Mouse (Mus musculus): ENCODE results near the gene Tmem169. TPM values are rescaled to one million over a fixed set of nuclear protein-coding genes. Genes with fewer than 3 reads are reported as not detected.
"Not testable (repeated sequence)": the region's sequence is repeated elsewhere in the genome, so short reads cannot be mapped to it uniquely, and the experiment has no call there.

Tmem169 gene
- polyA plus RNA-seq (2014; fragmentation: Nextera tagmentation; extraction: Ambion mirVana): 14.2 and 14.4 TPM in 2 replicates

GRCm38 (mm10) chr1:72283992-72284485, at the start of gene Tmem169, which contains the start of gene Pecr:
TSS of gene Tmem169 (plus strand) at chr1:72284369.
TSS of gene Pecr (minus strand) at chr1:72284314.
- peak within 1 kb of the TSS; percentile 51; the same call in 1 of the 2 replicates for H3K27ac ChIP-seq (ENCODE audit: low read depth, low read length)
- under 1% methylated on average over 30 of the region's 30 CpGs for WGBS
- peaks cover 18% of the 10 kb centered on the region for H3K4me1 ChIP-seq (ENCODE audit: control insufficient read depth, insufficient read depth, low read length)
- ATAC-seq (ENCODE audit: low FRiP score) (peak; percentile 98), DNase-seq (ENCODE audit: low spot score, missing footprints) (peak; percentile 100)
- peak within 1 kb of the TSS; percentile 46 for H3K4me3 ChIP-seq (ENCODE audit: low read depth, low read length)
- H3K9ac ChIP-seq (ENCODE audit: low read length): peak within 1 kb of the TSS; percentile 64
- peak within 1 kb of the TSS; percentile 67 for H3K4me2 ChIP-seq
- H3K9me3 ChIP-seq (ENCODE audit: control insufficient read depth, low read length): no peaks in the 10 kb centered on the region
- H3K36me3 ChIP-seq (ENCODE audit: control insufficient read depth, insufficient read depth, low read length): no peaks in the 10 kb centered on the region
- H3K27me3 ChIP-seq (ENCODE audit: control insufficient read depth, insufficient read depth, low read length): no peaks in the 10 kb centered on the region; the same call in 1 of the 2 replicates

GRCm38 (mm10) chr1:72236363-72237006, 47.7 kb upstream of the Tmem169 start:
- H3K27ac ChIP-seq (ENCODE audit: low read depth, low read length); H3K9me3 ChIP-seq (ENCODE audit: control insufficient read depth, low read length); H3K4me1 ChIP-seq (ENCODE audit: control insufficient read depth, insufficient read depth, low read length); H3K36me3 ChIP-seq (ENCODE audit: control insufficient read depth, insufficient read depth, low read length); H3K27me3 ChIP-seq (ENCODE audit: control insufficient read depth, insufficient read depth, low read length): not testable (repeated sequence)
- H3K4me2 ChIP-seq: peak overlapping the region; percentile 51
- peak overlapping the region; percentile 43 for H3K4me3 ChIP-seq (ENCODE audit: low read depth, low read length)
- DNase-seq (ENCODE audit: low spot score, missing footprints) (peak; percentile 97), ATAC-seq (ENCODE audit: low FRiP score) (peak; percentile 86)
- WGBS: under 1% methylated on average over 35 of the region's 50 CpGs
- H3K9ac ChIP-seq (ENCODE audit: low read length): peak overlapping the region; percentile 46

DNA sequence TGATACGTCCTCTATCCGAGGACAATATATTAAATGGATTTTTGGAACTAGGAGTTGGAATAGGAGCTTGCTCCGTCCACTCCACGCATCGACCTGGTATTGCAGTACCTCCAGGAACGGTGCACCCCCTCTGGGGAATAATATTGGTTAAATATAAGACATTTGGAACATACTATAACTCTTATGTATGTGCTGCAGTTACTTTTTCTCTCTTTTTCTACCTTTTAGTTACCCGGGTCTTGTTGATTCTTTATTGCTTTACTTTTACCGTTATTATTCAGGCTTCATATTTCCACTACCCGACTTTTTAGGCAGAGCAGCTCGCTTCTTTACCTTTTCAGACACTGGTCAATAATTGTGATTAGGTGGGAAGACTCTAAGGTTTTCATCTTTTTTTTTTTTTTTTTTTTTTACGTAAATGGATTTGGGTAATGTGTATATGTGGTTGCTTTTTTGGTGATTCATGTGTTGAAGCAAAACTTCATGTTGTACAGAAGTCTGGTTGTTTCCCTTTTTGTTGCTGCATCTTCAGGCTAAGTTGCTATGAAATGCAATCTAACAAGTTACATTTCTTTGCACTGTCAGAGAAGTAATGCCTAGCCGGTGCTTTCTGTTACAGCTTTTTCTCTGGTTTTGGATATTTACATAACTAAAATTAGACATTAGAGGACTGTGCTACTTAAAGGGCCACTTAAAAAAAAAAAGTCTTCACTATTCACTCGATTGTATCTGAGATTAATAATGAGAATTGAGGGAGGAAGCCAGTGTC, 47.0 kb upstream of the Tmem169 start:
- Histone ChIP-seq H3K4me2 (peak overlapping the region; percentile 33), H3K27me3 (ENCODE audit: control insufficient read depth, insufficient read depth, low read length) (no peaks in the 10 kb centered on the region), H3K9me3 (ENCODE audit: control insufficient read depth, low read length) (no peaks in the 10 kb centered on the region), H3K4me1 (ENCODE audit: control insufficient read depth, insufficient read depth, low read length) (0 out of 2 replicates have a peak, but pooled peaks cover 3% of the 10 kb centered on the region), H3K9ac (ENCODE audit: low read length) (no peak overlapping the region), H3K27ac (ENCODE audit: low read depth, low read length) (no peak overlapping the region), H3K36me3 (ENCODE audit: control insufficient read depth, insufficient read depth, low read length) (no peaks in the 10 kb centered on the region), H3K4me3 (ENCODE audit: low read depth, low read length) (0 out of 2 replicates have a peak overlapping the region, but pooled peaks have one; percentile 10)
- ATAC-seq (ENCODE audit: low FRiP score) (peak; percentile 67), DNase-seq (ENCODE audit: low spot score, missing footprints) (peak; percentile 80)
- WGBS: 7% methylated on average over 11 of the region's 13 CpGs

- H3K9ac ChIP-seq (ENCODE audit: low read length): no peak overlapping the region
- no peak for ATAC-seq (ENCODE audit: low FRiP score)
- H3K4me3 ChIP-seq (ENCODE audit: low read depth, low read length): no peak overlapping the region
- DNase-seq (ENCODE audit: low spot score, missing footprints): peak; percentile 82
- no peaks in the 10 kb centered on the region for H3K27me3 ChIP-seq (ENCODE audit: control insufficient read depth, insufficient read depth, low read length)
- 70% methylated on average over 10 of the region's 10 CpGs for WGBS
- no peaks in the 10 kb centered on the region for H3K36me3 ChIP-seq (ENCODE audit: control insufficient read depth, insufficient read depth, low read length)
- no peak overlapping the region for H3K27ac ChIP-seq (ENCODE audit: low read depth, low read length)
- no peak overlapping the region for H3K4me2 ChIP-seq
- no peaks in the 10 kb centered on the region for H3K9me3 ChIP-seq (ENCODE audit: control insufficient read depth, low read length)
- 0 out of 2 replicates have a peak, but pooled peaks cover 3% of the 10 kb centered on the region for H3K4me1 ChIP-seq (ENCODE audit: control insufficient read depth, insufficient read depth, low read length)
Measured at GRCm38 (mm10) chr1:72238016-72238580, 46.1 kb upstream of the Tmem169 start.

DNA sequence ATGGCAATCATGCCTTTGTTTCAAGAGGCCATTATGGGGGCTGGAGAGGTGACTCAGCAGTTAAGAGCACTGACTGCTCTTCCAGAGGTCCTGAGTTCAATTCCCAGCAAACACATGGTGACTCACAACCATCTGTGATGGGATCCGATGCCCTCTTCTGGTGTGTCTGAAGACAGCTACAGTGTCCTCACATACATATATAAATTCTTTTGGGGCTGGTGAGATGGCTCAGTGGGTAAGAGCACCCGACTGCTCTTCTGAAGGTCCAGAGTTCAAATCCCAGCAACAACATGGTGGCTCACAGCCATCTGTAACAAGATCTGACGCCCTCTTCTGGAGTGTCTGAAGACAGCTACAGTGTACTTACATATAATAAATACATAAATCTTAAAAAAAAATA, 45.1 kb upstream of the Tmem169 start:
- ATAC-seq (ENCODE audit: low FRiP score); H3K9ac ChIP-seq (ENCODE audit: low read length); H3K9me3 ChIP-seq (ENCODE audit: control insufficient read depth, low read length); H3K27ac ChIP-seq (ENCODE audit: low read depth, low read length); H3K36me3 ChIP-seq (ENCODE audit: control insufficient read depth, insufficient read depth, low read length); H3K4me1 ChIP-seq (ENCODE audit: control insufficient read depth, insufficient read depth, low read length); H3K4me2 ChIP-seq; H3K4me3 ChIP-seq (ENCODE audit: low read depth, low read length); H3K27me3 ChIP-seq (ENCODE audit: control insufficient read depth, insufficient read depth, low read length): not testable (repeated sequence)
- peak; percentile 19 for DNase-seq (ENCODE audit: low spot score, missing footprints)
- WGBS: 87% methylated on average over 3 of the region's 3 CpGs

- Histone ChIP-seq H3K9ac (ENCODE audit: low read length) (no peak overlapping the region), H3K4me1 (ENCODE audit: control insufficient read depth, insufficient read depth, low read length) (0 out of 2 replicates have a peak, but pooled peaks cover 3% of the 10 kb centered on the region), H3K4me3 (ENCODE audit: low read depth, low read length) (no peak overlapping the region), H3K36me3 (ENCODE audit: control insufficient read depth, insufficient read depth, low read length) (no peaks in the 10 kb centered on the region), H3K27ac (ENCODE audit: low read depth, low read length) (no peak overlapping the region), H3K27me3 (ENCODE audit: control insufficient read depth, insufficient read depth, low read length) (no peaks in the 10 kb centered on the region), H3K9me3 (ENCODE audit: control insufficient read depth, low read length) (no peaks in the 10 kb centered on the region), H3K4me2 (no peak overlapping the region)
- WGBS: 87% methylated on average over 5 of the region's 5 CpGs
- ATAC-seq (ENCODE audit: low FRiP score) (no peak), DNase-seq (ENCODE audit: low spot score, missing footprints) (peak; percentile 41)
Measured at GRCm38 (mm10) chr1:72242581-72243143, 41.5 kb upstream of the Tmem169 start.

DNA sequence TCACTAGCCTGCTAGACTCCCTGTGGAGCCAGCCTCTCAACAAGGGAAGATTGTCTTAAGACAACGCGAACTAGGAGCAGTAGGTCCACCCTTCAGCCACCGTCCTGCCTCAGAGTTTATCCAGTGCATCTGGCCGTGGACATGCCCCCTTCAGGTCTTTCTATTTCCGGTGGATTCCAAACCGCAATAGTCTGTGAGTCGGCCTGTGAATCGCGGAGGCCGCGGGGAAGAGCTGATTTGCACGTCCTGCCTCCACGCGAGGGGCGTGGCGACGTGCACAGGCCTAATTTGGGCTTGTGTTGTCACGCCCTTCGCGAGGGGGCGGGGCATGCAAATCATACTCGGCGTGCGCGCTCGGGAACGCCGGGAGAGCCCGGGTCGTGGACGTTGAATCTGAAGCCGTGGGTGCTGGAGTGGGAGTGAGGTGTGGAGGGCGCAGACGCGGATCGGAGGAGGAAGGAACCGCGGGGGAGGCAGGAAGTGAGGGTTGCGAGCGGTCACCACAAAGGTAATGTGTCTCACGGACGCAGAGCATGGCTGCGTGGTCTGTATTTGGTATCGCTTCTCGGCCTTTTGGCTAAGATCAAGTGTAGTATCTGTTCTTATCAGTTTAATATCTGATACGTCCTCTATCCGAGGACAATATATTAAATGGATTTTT, 40.4 kb upstream of the Tmem169 start:
- H3K27me3 ChIP-seq (ENCODE audit: control insufficient read depth, insufficient read depth, low read length): no peaks in the 10 kb centered on the region
- 0% methylated on average over 45 of the region's 47 CpGs for WGBS
- H3K9me3 ChIP-seq (ENCODE audit: control insufficient read depth, low read length): no peaks in the 10 kb centered on the region
- no peaks in the 10 kb centered on the region for H3K36me3 ChIP-seq (ENCODE audit: control insufficient read depth, insufficient read depth, low read length)
- no peaks in the 10 kb centered on the region for H3K4me1 ChIP-seq (ENCODE audit: control insufficient read depth, insufficient read depth, low read length)
- peak overlapping the region; percentile 48 for H3K4me2 ChIP-seq
- peak overlapping the region; percentile 93 for H3K27ac ChIP-seq (ENCODE audit: low read depth, low read length)
- peak overlapping the region; percentile 90 for H3K9ac ChIP-seq (ENCODE audit: low read length)
- peak overlapping the region; percentile 38 for H3K4me3 ChIP-seq (ENCODE audit: low read depth, low read length)
- DNase-seq (ENCODE audit: low spot score, missing footprints) (peak; percentile 99), ATAC-seq (ENCODE audit: low FRiP score) (peak; percentile 95)

DNA sequence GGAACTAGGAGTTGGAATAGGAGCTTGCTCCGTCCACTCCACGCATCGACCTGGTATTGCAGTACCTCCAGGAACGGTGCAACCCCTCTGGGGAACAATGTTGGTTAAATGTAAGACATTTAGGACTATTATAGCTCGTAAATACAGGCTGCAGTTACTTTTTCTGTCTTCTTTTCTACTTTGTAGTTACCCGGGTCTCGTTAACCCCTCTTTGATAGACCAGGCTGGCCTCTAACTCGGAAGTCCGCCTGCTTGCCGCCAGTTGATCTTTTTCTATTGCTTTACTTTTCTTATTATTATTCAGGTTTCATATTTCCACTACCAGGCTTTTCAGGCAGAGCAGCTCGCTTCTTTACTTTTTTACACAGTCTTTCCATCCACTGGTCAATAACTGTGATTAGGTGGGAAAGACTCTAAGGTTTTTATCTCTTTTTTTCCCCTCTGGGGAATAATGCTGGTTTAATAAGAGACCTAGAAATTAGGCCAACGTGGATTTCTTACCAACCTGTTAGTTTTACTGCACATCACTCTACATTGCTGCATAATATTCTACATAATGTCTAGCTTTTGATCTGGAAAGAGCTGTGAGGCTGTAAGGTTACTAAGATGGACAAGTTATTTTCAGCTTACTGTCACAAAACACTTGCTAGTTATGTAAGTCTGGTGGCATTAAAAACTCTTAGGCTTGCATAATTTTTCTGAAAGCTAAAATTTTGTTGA, 39.7 kb upstream of the Tmem169 start:
- WGBS: under 1% methylated on average over 12 of the region's 12 CpGs
- H3K27me3 ChIP-seq (ENCODE audit: control insufficient read depth, insufficient read depth, low read length): no peaks in the 10 kb centered on the region
- no peak overlapping the region for H3K27ac ChIP-seq (ENCODE audit: low read depth, low read length)
- H3K4me1 ChIP-seq (ENCODE audit: control insufficient read depth, insufficient read depth, low read length): no peaks in the 10 kb centered on the region
- no peak; the same call in 1 of the 2 replicates for ATAC-seq (ENCODE audit: low FRiP score)
- DNase-seq (ENCODE audit: low spot score, missing footprints): peak; percentile 93
- H3K4me3 ChIP-seq (ENCODE audit: low read depth, low read length): no peak overlapping the region
- no peaks in the 10 kb centered on the region for H3K36me3 ChIP-seq (ENCODE audit: control insufficient read depth, insufficient read depth, low read length)
- H3K9ac ChIP-seq (ENCODE audit: low read length): no peak overlapping the region; the same call in 1 of the 2 replicates
- H3K4me2 ChIP-seq: no peak overlapping the region; the same call in 1 of the 2 replicates
- H3K9me3 ChIP-seq (ENCODE audit: control insufficient read depth, low read length): no peaks in the 10 kb centered on the region

Measured in midbrain, embryonic 11.5 days (tissue).